Mouse (Mus musculus) WW6 (cell line): Measurements from ENCODE around the gene Pxmp2.

Experiments
- DNase-seq: peaks from one replicate; pipeline ENCODE4 v3.0.0-alpha.2; 2013; ENCODE audit warnings: low read depth, low spot score

Pxmp2 gene

GRCm38 (mm10) chr5:110285770-110286445, at the start of gene Pxmp2, which contains the start of gene Pole:
Pxmp2 (minus strand) TSS chr5:110286186.
Pole (plus strand) TSS chr5:110286306.
- DNase-seq: peak; percentile 84

GRCm38 (mm10) chr5:110330508-110330907, 44.5 kb upstream of the Pxmp2 start:
- DNase-seq: no peak

GRCm38 (mm10) chr5:110313127-110313526, 27.1 kb upstream of the Pxmp2 start:
- no peak for DNase-seq

- no peak for DNase-seq
Observed at GRCm38 (mm10) chr5:110308861-110309260, 22.9 kb upstream of the Pxmp2 start.

GRCm38 (mm10) chr5:110300591-110300990, 14.6 kb upstream of the Pxmp2 start:
- DNase-seq: no peak

GRCm38 (mm10) chr5:110296637-110297036, 10.7 kb upstream of the Pxmp2 start:
- DNase-seq: no peak

GRCm38 (mm10) chr5:110291649-110292048, 5.7 kb upstream of the Pxmp2 start:
- DNase-seq: no peak

- no peak for DNase-seq
Observed at GRCm38 (mm10) chr5:110287084-110287475, 1.1 kb upstream of the Pxmp2 start.

GRCm38 (mm10) chr5:110286446-110287083, 579 bp upstream of the Pxmp2 start:
- no peak for DNase-seq

GRCm38 (mm10) chr5:110285156-110285555, 830 bp downstream of the Pxmp2 start:
- no peak for DNase-seq

GRCm38 (mm10) chr5:110284536-110284935, 1.4 kb downstream of the Pxmp2 start:
- peak; percentile 61 for DNase-seq

- no peak for DNase-seq
Observed at GRCm38 (mm10) chr5:110281984-110282383, 4.0 kb downstream of the Pxmp2 start.

- DNase-seq: no peak
Observed at GRCm38 (mm10) chr5:110276910-110277309, 9.1 kb downstream of the Pxmp2 start.

GRCm38 (mm10) chr5:110276391-110276790, 9.6 kb downstream of the Pxmp2 start:
- no peak for DNase-seq

GRCm38 (mm10) chr5:110274846-110275245, 11.1 kb downstream of the Pxmp2 start:
- no peak for DNase-seq

- DNase-seq: no peak
Observed at GRCm38 (mm10) chr5:110274147-110274546, 11.8 kb downstream of the Pxmp2 start.

GRCm38 (mm10) chr5:110270242-110270641, 15.7 kb downstream of the Pxmp2 start:
- no peak for DNase-seq

GRCm38 (mm10) chr5:110269141-110270101, 16.6 kb downstream of the Pxmp2 start, which contains the start of gene Pgam5:
Pgam5 (minus strand) TSS chr5:110269913.
- DNase-seq: peak; percentile 79

- no peak for DNase-seq
Observed at GRCm38 (mm10) chr5:110266941-110267340, 19.0 kb downstream of the Pxmp2 start.

GRCm38 (mm10) chr5:110244091-110244490, 41.9 kb downstream of the Pxmp2 start:
- no peak for DNase-seq

GRCm38 (mm10) chr5:110232346-110232745, 53.6 kb downstream of the Pxmp2 start:
- DNase-seq: no peak

GRCm38 (mm10) chr5:110231638-110232037, 54.3 kb downstream of the Pxmp2 start:
- DNase-seq: peak; percentile 13
